Mouse (Mus musculus) heart, postnatal 0 days (tissue): ENCODE measurements around the gene Olfr157.
"Not testable (repeated sequence)": the region's sequence is repeated elsewhere in the genome, so short reads cannot be mapped to it uniquely, and the experiment has no call there.

Experiments
- CTCF ChIP-seq: IDR thresholded peaks from 2 replicates; pipeline ENCODE4 v1.5.1; 2016; ENCODE audit warnings: antibody characterized with exemption, control low read depth, low read depth
- EP300 ChIP-seq: IDR thresholded peaks from 2 replicates; pipeline ENCODE4 v1.6.1; 2016; ENCODE audit warnings: antibody characterized with exemption, low read depth

GRCm38 (mm10) chr4:43795844-43796243, 44.2 kb downstream of the Olfr157 start:
- not testable (repeated sequence) for TF ChIP-seq CTCF, EP300
